Mouse (Mus musculus) liver, adult 2 months (tissue): ENCODE results near the gene 1700016D06Rik. TPM values are rescaled to one million over a fixed set of nuclear protein-coding genes. Genes with fewer than 3 reads are reported as not detected.

ENCODE experiments used
- DNase-seq: peaks from one replicate; pipeline ENCODE4 v3.0.0-alpha.2; 2011; ENCODE audit warnings: low read depth, low spot score; ENCODE audit errors: extremely low read depth
- H3K27ac ChIP-seq: fragments of 200-500 bp; replicated peaks from 2 replicates; pipeline ENCODE4 v1.5.1; 2012; ENCODE audit warnings: low read depth, mild to moderate bottlenecking, control low read depth, inconsistent platforms, low read length; ENCODE audit not compliant: insufficient read depth
- H3K27me3 ChIP-seq: fragments of 200-500 bp; 2 replicates; pipeline ENCODE4 v1.6.1; 2012; ENCODE audit warnings: mild to moderate bottlenecking, moderate library complexity, low read length, inconsistent platforms; ENCODE audit not compliant: control insufficient read depth, insufficient read depth
- H3K36me3 ChIP-seq: fragments of 200-500 bp; 2 replicates; pipeline ENCODE4 v1.6.1; 2012; ENCODE audit warnings: low read length, inconsistent platforms; ENCODE audit not compliant: control insufficient read depth, insufficient read depth
- H3K4me1 ChIP-seq: fragments of 200-500 bp; 2 replicates; pipeline ENCODE4 v1.6.1; 2011; ENCODE audit warnings: low read length; ENCODE audit not compliant: control insufficient read depth, insufficient read depth
- H3K4me3 ChIP-seq: fragments of 200-500 bp; 2 replicates; pipeline ENCODE4 v1.5.1; 2011; ENCODE audit warnings: low read depth, mild to moderate bottlenecking, control low read depth, low read length, moderate library complexity; ENCODE audit not compliant: insufficient read depth
- H3K79me2 ChIP-seq: fragments of 200-500 bp; 2 replicates; pipeline ENCODE4 v1.6.1; 2012; ENCODE audit warnings: inconsistent platforms, mild to moderate bottlenecking, low read length, moderate library complexity; ENCODE audit not compliant: control insufficient read depth, insufficient read depth
- H3K9ac ChIP-seq: fragments of 200-500 bp; 2 replicates; pipeline ENCODE4 v1.6.1; 2012; ENCODE audit warnings: low read depth, mild to moderate bottlenecking, control low read depth, inconsistent platforms, low read length
- CTCF ChIP-seq: fragments of 200-500 bp; IDR thresholded peaks from 2 replicates; pipeline ENCODE4 v1.5.1; 2011; ENCODE audit warnings: low read depth, low read length, control low read depth
- POLR2A ChIP-seq: fragments of 200-500 bp; IDR thresholded peaks from 2 replicates; pipeline ENCODE4 v1.6.1; 2011; ENCODE audit warnings: low read length, control low read depth; ENCODE audit not compliant: insufficient read depth; ENCODE audit errors: extremely low read depth
- WGBS: fragments of 180-500 bp; shearing (Covaris S2); methylation state at CpG from one replicate; pipeline ENCODE4 v1.1.7; 2018; 5-methylcytosine and 5-hydroxymethylcytosine counted together
- polyA plus RNA-seq: library from polyadenylated mRNA; depleted of rRNA; stranded (reverse); fragments of >200 nt; gene quantifications from 2 replicates; pipeline ENCODE4 v1.2.3, GENCODE M21; 2012
- total RNA-seq: library from RNA; depleted of rRNA; stranded (reverse); fragments of >200 nt; gene quantifications from 2 replicates; pipeline ENCODE4 v1.2.3, GENCODE M21; 2014

The 1700016D06Rik gene
- total and polyA plus RNA-seq, 2 experiments, result not detected

DNA sequence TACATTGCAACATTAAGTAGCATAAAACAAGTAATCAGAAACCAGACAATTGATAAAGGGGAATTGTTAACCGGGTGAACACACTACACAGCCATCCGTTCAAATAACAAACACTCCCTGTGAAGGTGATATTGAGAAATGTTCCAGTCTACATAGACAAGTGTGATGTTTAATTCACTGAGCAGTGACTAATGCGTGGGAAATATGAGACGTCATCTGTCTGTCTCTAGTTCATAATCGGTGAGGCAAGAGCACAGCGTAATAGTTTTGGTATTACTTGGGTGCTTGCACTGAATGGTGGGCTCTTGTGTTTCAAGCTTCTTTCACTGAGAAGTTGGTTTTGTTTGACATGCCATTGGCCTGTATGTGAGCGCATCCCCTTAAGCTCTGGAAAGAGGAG, 63.3 kb downstream of the 1700016D06Rik start:
- no peak for DNase-seq
- no peaks in the 10 kb centered on the region; the same call in 1 of the 2 replicates for H3K79me2 ChIP-seq
- no peaks in the 10 kb centered on the region for H3K36me3 ChIP-seq
- H3K4me1 ChIP-seq, result peaks cover 17% of the 10 kb centered on the region; the same call in 1 of the 2 replicates
- no peaks in the 10 kb centered on the region for H3K27me3 ChIP-seq
- 95% methylated on average over 7 of the region's 7 CpGs for WGBS
- TF ChIP-seq CTCF (no peak), POLR2A (no peak)
- H3K4me3 ChIP-seq, result no peak overlapping the region
- H3K27ac ChIP-seq, result no peak overlapping the region
- H3K9ac ChIP-seq, result no peak overlapping the region

GRCm38 (mm10) chr8:11636324-11637057, 64.4 kb downstream of the 1700016D06Rik start:
- Histone ChIP-seq H3K4me1 (peaks cover 19% of the 10 kb centered on the region; the same call in 1 of the 2 replicates), H3K4me3 (peak overlapping the region; percentile 24; the same call in 1 of the 2 replicates), H3K79me2 (peaks cover 4% of the 10 kb centered on the region; the same call in 1 of the 2 replicates), H3K27me3 (no peaks in the 10 kb centered on the region), H3K9ac (0 out of 2 replicates have a peak overlapping the region, but pooled peaks have one; percentile 0), H3K27ac (peak overlapping the region; percentile 72), H3K36me3 (peaks cover 3% of the 10 kb centered on the region; the same call in 1 of the 2 replicates)
- 3% methylated on average over 30 of the region's 30 CpGs for WGBS
- DNase-seq, result peak; percentile 90
- TF ChIP-seq CTCF (no peak), POLR2A (0 out of 2 replicates have a peak, but pooled peaks have one; percentile 5)

DNA sequence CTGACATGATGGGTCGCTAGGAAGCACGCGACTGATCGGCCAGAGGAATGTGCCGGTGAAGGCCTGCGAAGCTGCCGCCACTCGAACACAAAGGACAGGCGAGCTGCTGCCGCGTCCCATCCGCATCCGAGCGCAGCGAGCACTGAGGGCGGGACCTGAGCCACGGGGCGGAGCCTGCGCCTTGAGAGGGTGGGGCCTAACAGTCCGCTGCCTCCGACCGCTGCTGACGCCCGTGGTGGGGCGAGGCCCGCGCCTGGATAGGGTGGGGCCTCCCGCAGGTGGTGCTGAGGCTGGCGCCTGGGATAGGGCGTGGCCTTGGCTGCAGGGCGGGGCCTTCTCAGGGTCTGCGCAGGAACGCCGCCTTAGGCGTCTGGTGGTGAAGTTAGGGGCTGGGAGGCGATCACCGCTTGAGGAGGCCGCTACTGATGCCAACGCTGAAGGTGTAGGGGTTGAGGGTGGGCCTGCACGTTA, 65.2 kb downstream of the 1700016D06Rik start, which contains the start of gene Ankrd10:
Gene Ankrd10, minus strand, starts transcription at position 147 of the 471 bp plus-strand sequence.
- peak; percentile 88 for DNase-seq
- Histone ChIP-seq H3K9ac (peak within 1 kb of the TSS; percentile 80), H3K79me2 (peaks cover 5% of the 10 kb centered on the region; the same call in 1 of the 2 replicates), H3K27ac (peak within 1 kb of the TSS; percentile 72), H3K36me3 (peaks cover 4% of the 10 kb centered on the region; the same call in 1 of the 2 replicates), H3K4me3 (peak within 1 kb of the TSS; percentile 71), H3K4me1 (peaks cover 19% of the 10 kb centered on the region; the same call in 1 of the 2 replicates), H3K27me3 (no peaks in the 10 kb centered on the region)
- TF ChIP-seq POLR2A (peak; percentile 86), CTCF (no peak)
- WGBS, result 2% methylated on average over 40 of the region's 40 CpGs

DNA sequence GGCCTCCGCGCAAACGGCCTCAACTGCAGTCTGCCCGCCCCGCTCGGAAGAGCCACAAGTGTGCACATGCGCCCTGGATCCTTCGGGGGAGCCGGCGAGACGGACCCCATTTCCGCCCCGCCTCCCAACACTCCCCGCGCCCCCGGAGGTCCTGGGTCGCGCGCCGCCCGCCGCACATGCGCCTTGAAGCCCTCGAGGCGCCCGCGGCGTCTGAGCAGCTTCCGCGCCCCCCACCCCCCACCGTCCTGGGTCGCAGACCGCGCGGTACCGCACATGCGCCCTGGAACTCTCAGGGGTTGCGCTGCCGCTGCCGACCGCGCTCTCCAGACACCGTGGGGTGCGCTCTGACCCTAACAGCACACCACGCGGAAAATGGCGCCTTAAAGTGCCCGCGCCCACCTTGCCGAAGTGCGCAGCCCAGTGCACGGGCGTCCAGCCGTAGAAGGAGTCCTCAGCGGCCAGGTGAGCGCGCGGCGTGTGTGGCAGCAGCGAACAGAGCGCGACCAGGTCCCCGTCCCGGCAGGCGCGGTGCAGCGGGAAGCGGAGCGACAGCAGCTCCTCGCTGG, 65.8 kb downstream of the 1700016D06Rik start:
- Histone ChIP-seq H3K27me3 (no peaks in the 10 kb centered on the region), H3K27ac (peak overlapping the region; percentile 59), H3K36me3 (peaks cover 4% of the 10 kb centered on the region; the same call in 1 of the 2 replicates), H3K4me3 (peak overlapping the region; percentile 71), H3K4me1 (peaks cover 19% of the 10 kb centered on the region; the same call in 1 of the 2 replicates), H3K9ac (peak overlapping the region; percentile 80), H3K79me2 (peaks cover 5% of the 10 kb centered on the region; the same call in 1 of the 2 replicates)
- TF ChIP-seq POLR2A, result no peak
- TF ChIP-seq CTCF, result no peak
- DNase-seq, result peak; percentile 29
- WGBS, result under 1% methylated on average over 69 of the region's 70 CpGs

DNA sequence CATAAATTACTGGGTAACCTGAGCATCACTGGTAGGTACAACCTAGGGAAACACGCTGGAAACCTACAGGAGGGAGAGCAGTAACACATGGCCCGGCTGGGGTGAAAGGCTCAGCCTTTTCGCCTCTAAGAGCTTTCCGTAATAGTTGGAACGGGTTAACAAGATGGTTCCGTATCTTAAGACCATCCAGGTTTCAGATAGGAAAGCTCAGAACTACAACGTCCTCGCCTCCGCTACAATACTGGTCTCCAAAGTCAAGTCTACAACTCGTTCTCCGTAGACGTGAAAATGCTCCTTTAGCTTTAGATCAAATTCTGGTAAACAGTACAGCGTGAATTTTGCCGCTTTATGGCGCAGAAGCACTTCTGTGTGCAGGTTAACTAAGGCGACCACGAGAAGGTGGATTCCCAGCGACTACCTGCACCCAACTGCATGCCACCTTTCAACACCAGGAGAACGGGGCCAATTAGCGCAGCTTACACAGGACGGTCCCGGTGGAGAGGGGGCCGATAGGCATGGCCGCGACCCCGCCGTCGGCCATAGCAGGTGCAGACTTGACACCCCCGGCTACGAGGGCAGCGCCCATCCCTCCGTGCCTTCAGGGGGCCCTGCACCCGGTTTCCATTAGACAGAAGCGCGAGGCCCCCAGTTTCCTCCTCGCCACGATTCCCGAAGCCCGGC, 66.4 kb downstream of the 1700016D06Rik start:
- H3K27ac ChIP-seq, result no peak overlapping the region
- peak; percentile 24 for DNase-seq
- no peaks in the 10 kb centered on the region for H3K27me3 ChIP-seq
- H3K79me2 ChIP-seq, result peaks cover 5% of the 10 kb centered on the region; the same call in 1 of the 2 replicates
- peaks cover 19% of the 10 kb centered on the region; the same call in 1 of the 2 replicates for H3K4me1 ChIP-seq
- peaks cover 4% of the 10 kb centered on the region; the same call in 1 of the 2 replicates for H3K36me3 ChIP-seq
- WGBS, result 2% methylated on average over 39 of the region's 39 CpGs
- peak overlapping the region; percentile 71 for H3K4me3 ChIP-seq
- TF ChIP-seq POLR2A (no peak), CTCF (no peak)
- H3K9ac ChIP-seq, result peak overlapping the region; percentile 80
